Mouse (Mus musculus): ENCODE measurements around the gene Dbx1. TPM values are rescaled to one million over a fixed set of nuclear protein-coding genes. Genes with fewer than 3 reads are reported as not detected.

Dbx1 gene
- total and polyA plus RNA-seq, 3 experiments: not detected

- H3K79me2 ChIP-seq (ENCODE audit: control insufficient read depth, insufficient read depth, low read length, poor library complexity): no peaks in the 10 kb centered on the region
- peak overlapping the region; percentile 26 to 43; a peak in 3 of 4 replicates for H3K4me3 ChIP-seq (ENCODE audit: control insufficient read depth in 1 of 2, insufficient read depth in 1 of 2, low read depth in 2 of 2, low read length in 2 of 2)
- H3K27me3 ChIP-seq (ENCODE audit: control insufficient read depth in 1 of 2, insufficient read depth in 2 of 2, low read length in 2 of 2): no peaks in the 10 kb centered on the region
- peak; percentile 80 for DNase-seq (ENCODE audit: low read depth, low spot score)
- H3K36me3 ChIP-seq (ENCODE audit: control insufficient read depth in 1 of 2, insufficient read depth in 2 of 2, low read length in 2 of 2): 0 out of 4 replicates have a peak, but pooled peaks cover 0 to 2% of the 10 kb centered on the region in 2 experiments
- H3K4me1 ChIP-seq (ENCODE audit: control insufficient read depth in 1 of 2, insufficient read depth in 2 of 2, low read length in 2 of 2): peaks cover 7 to 13% of the 10 kb centered on the region in 2 experiments; a peak in 3 of 4 replicates
- TF ChIP-seq MAX (IDR thresholded peaks at IDR 0.05; ENCODE audit: low read length): peak; percentile 15; the same call in 1 of the 2 replicates
- TF ChIP-seq EP300 (IDR thresholded peaks at IDR 0.05; ENCODE audit: low read depth in 1 of 2, low read length in 2 of 2): peak; percentile 77 to 83
- TF ChIP-seq POLR2A (IDR thresholded peaks at IDR 0.05; ENCODE audit: control insufficient read depth in 1 of 2, insufficient read depth in 1 of 2, low read depth in 1 of 2, low read length in 2 of 2, poor library complexity in 1 of 2): no peak
- no peak for TF ChIP-seq ELF1 (IDR thresholded peaks at IDR 0.05; ENCODE audit: low read depth, low read length)
- no peak for TF ChIP-seq USF1 (IDR thresholded peaks at IDR 0.05; ENCODE audit: low read depth, low read length)
- no peak for TF ChIP-seq CTCF (IDR thresholded peaks at IDR 0.05 in 2 of 3, conservative IDR thresholded peaks at IDR 0.05 in 1 of 3; ENCODE audit: control insufficient read depth in 1 of 3, insufficient read depth in 1 of 3, low read depth in 2 of 3, low read length in 3 of 3, poor library complexity in 1 of 3, severe bottlenecking in 1 of 3)
- no peak for TF ChIP-seq CHD2 (IDR thresholded peaks at IDR 0.05; ENCODE audit: low read length)
- TF ChIP-seq ETS1 (IDR thresholded peaks at IDR 0.05; ENCODE audit: low read depth, low read length): peak; percentile 75
- TF ChIP-seq ZC3H11A (IDR thresholded peaks at IDR 0.05; ENCODE audit: low read depth, low read length): no peak
- TF ChIP-seq TAL1 (IDR thresholded peaks at IDR 0.05; ENCODE audit: low read length): peak; percentile 16; the same call in 1 of the 2 replicates
- 0 out of 2 replicates have a peak, but pooled peaks have one; percentile 43 for TF ChIP-seq MYC (IDR thresholded peaks at IDR 0.05; ENCODE audit: low read depth, low read length)
- TF ChIP-seq TCF12 (IDR thresholded peaks at IDR 0.05; ENCODE audit: low read depth, low read length): peak; percentile 71
- TF ChIP-seq JUND (IDR thresholded peaks at IDR 0.05; ENCODE audit: low read depth, low read length): no peak
- TF ChIP-seq E2F4 (IDR thresholded peaks at IDR 0.05; ENCODE audit: borderline replicate concordance, low read depth, low read length): no peak
- no peak for TF ChIP-seq MYB (IDR thresholded peaks at IDR 0.05; ENCODE audit: low read depth, low read length)
- no peak for TF ChIP-seq TBP (IDR thresholded peaks at IDR 0.05; ENCODE audit: low read depth, low read length)
- TF ChIP-seq SMC3 (IDR thresholded peaks at IDR 0.05; ENCODE audit: low read depth, low read length): no peak
- TF ChIP-seq USF2 (IDR thresholded peaks at IDR 0.05; ENCODE audit: borderline replicate concordance in 1 of 2, insufficient read depth in 1 of 2, low read depth in 1 of 2, low read length in 2 of 2): no peak
- TF ChIP-seq RCOR1 (IDR thresholded peaks at IDR 0.05; ENCODE audit: low read depth, low read length): peak; percentile 46; the same call in 1 of the 2 replicates
- no peak for TF ChIP-seq RAD21 (IDR thresholded peaks at IDR 0.05; ENCODE audit: low read depth, low read length)
- peak; percentile 45; the same call in 1 of the 2 replicates for TF ChIP-seq MXI1 (IDR thresholded peaks at IDR 0.05; ENCODE audit: low read depth, low read length)
- TF ChIP-seq SIN3A (IDR thresholded peaks at IDR 0.05; ENCODE audit: low read length): peak; percentile 39
- no peak for TF ChIP-seq KAT2A (conservative IDR thresholded peaks at IDR 0.05; ENCODE audit: low read depth, low read length)
- no peak for TF ChIP-seq GABPA (IDR thresholded peaks at IDR 0.05; ENCODE audit: low read depth, low read length)
- no peak for TF ChIP-seq NRF1 (IDR thresholded peaks at IDR 0.05; ENCODE audit: insufficient read depth, low read depth, low read length, poor library complexity, severe bottlenecking)
- no peak for TF ChIP-seq ZKSCAN1 (IDR thresholded peaks at IDR 0.05; ENCODE audit: low read depth, low read length)
- peak; percentile 80 for TF ChIP-seq GATA1 (IDR thresholded peaks at IDR 0.05; ENCODE audit: low read depth, low read length)
- TF ChIP-seq POLR2AphosphoS2 (IDR thresholded peaks at IDR 0.05; ENCODE audit: low read length): no peak
- TF ChIP-seq ZNF384 (IDR thresholded peaks at IDR 0.05; ENCODE audit: low read depth, low read length): peak; percentile 96
- H3K9me3 ChIP-seq (replicated peaks; ENCODE audit: insufficient read depth, low read length): no peaks in the 10 kb centered on the region
- no peak overlapping the region for H3K9ac ChIP-seq (ENCODE audit: control insufficient read depth, low read depth, low read length, poor library complexity, severe bottlenecking)
- peak overlapping the region; percentile 47 for H3K27ac ChIP-seq (ENCODE audit: control insufficient read depth, low read depth, low read length)
Observed at GRCm38 (mm10) chr7:49604965-49605795, 31.5 kb downstream of the Dbx1 start.

Data from MEL (cell line).